Mouse (Mus musculus): ENCODE data around the gene Ptprm. TPM values are rescaled to one million over a fixed set of nuclear protein-coding genes. Genes with fewer than 3 reads are reported as not detected.

Ptprm gene
- polyA plus RNA-seq, 1 experiment from 2014 or later = 12.4 TPM

GRCm38 (mm10) chr17:67241951-67242773 lies 112.1 kb downstream of the Ptprm start:
- no peak overlapping the region for H3K4me3 ChIP-seq (replicated peaks)
- no peak for ATAC-seq (ENCODE audit: insufficient read depth, low FRiP score, low read depth)
- no peaks in the 10 kb centered on the region for H3K36me3 ChIP-seq
- no peak overlapping the region for H3K9ac ChIP-seq
- WGBS = 51% methylated on average over 10 of the region's 10 CpGs
- H3K9me3 ChIP-seq = no peaks in the 10 kb centered on the region
- H3K27ac ChIP-seq = no peak overlapping the region
- no peaks in the 10 kb centered on the region for H3K27me3 ChIP-seq (replicated peaks)
- H3K4me1 ChIP-seq = peaks cover 3% of the 10 kb centered on the region; the same call in 1 of the 2 replicates
- H3K4me2 ChIP-seq = no peak overlapping the region

DNA sequence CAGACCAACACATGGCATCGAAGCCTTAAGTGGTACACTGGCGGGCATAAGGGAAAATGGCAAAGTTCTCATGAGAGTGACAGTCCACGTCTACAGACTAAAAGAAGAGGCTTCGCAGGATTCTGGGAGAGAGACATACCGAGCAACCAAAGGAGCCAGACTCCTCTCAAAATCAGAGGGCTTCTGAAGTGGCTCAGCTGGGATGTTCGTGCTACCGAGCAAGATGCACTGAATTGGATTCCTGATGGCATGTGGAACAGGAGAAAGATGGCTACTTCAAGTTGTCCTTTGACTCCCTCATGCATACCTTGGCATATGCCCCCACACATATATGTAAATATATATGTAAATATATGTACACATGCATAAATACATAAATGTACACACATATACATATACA lies 115.4 kb downstream of the Ptprm start:
- Histone ChIP-seq H3K9me3 (no peaks in the 10 kb centered on the region), H3K4me2 (no peak overlapping the region), H3K9ac (no peak overlapping the region), H3K36me3 (no peaks in the 10 kb centered on the region), H3K27me3 (replicated peaks) (no peaks in the 10 kb centered on the region), H3K4me1 (peaks cover 3% of the 10 kb centered on the region; the same call in 1 of the 2 replicates), H3K27ac (no peak overlapping the region), H3K4me3 (replicated peaks) (no peak overlapping the region)
- ATAC-seq (ENCODE audit: insufficient read depth, low FRiP score, low read depth) = no peak
- WGBS = 94% methylated on average over 7 of the region's 7 CpGs

GRCm38 (mm10) chr17:67237407-67237806 lies 116.8 kb downstream of the Ptprm start:
- ATAC-seq (ENCODE audit: insufficient read depth, low FRiP score, low read depth) = no peak
- H3K27me3 ChIP-seq (replicated peaks) = no peaks in the 10 kb centered on the region
- H3K4me1 ChIP-seq = peaks cover 1% of the 10 kb centered on the region; the same call in 1 of the 2 replicates
- no peaks in the 10 kb centered on the region for H3K9me3 ChIP-seq
- whole genome bisulfite sequencing = 66% methylated on average over 10 of the region's 10 CpGs
- no peak overlapping the region for H3K4me2 ChIP-seq
- H3K9ac ChIP-seq = no peak overlapping the region
- no peak overlapping the region for H3K27ac ChIP-seq
- H3K36me3 ChIP-seq = no peaks in the 10 kb centered on the region
- H3K4me3 ChIP-seq (replicated peaks) = no peak overlapping the region

- no peak overlapping the region for H3K27ac ChIP-seq
- H3K4me1 ChIP-seq = no peaks in the 10 kb centered on the region
- H3K4me3 ChIP-seq (replicated peaks) = no peak overlapping the region
- H3K9ac ChIP-seq = no peak overlapping the region
- WGBS = 74% methylated on average over 9 of the region's 9 CpGs
- H3K9me3 ChIP-seq = no peaks in the 10 kb centered on the region
- H3K36me3 ChIP-seq = no peaks in the 10 kb centered on the region
- no peaks in the 10 kb centered on the region for H3K27me3 ChIP-seq (replicated peaks)
- no peak overlapping the region for H3K4me2 ChIP-seq
- no peak for ATAC-seq (ENCODE audit: insufficient read depth, low FRiP score, low read depth)
These were observed 121.2 kb downstream of the Ptprm start for GRCm38 (mm10) chr17:67233063-67233462.

DNA sequence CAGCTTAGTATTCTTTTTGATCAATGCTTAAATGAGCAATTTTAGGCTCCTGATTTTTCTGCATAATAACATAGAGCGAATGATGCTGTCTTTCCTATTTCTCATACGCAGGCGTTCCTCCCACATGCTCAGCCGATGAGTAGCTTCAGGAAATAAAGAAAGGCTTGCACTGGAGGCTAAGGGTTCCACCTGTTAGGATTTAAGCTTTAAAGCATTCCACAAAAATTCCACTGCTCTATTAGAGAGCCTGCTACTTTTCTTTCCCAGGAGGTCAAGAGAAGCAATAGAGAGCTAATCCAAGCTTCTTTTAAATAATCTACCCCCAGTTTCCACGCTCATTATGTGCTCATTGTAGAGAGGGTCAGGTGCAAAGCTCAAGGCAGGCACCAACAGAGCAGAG lies 127.3 kb downstream of the Ptprm start:
- Histone ChIP-seq H3K4me2 (no peak overlapping the region), H3K27ac (no peak overlapping the region), H3K9ac (no peak overlapping the region), H3K27me3 (replicated peaks) (no peaks in the 10 kb centered on the region), H3K4me1 (no peaks in the 10 kb centered on the region), H3K36me3 (no peaks in the 10 kb centered on the region), H3K9me3 (no peaks in the 10 kb centered on the region), H3K4me3 (replicated peaks) (no peak overlapping the region)
- 59% methylated on average over 5 of the region's 5 CpGs for WGBS
- no peak for ATAC-seq (ENCODE audit: insufficient read depth, low FRiP score, low read depth)

DNA sequence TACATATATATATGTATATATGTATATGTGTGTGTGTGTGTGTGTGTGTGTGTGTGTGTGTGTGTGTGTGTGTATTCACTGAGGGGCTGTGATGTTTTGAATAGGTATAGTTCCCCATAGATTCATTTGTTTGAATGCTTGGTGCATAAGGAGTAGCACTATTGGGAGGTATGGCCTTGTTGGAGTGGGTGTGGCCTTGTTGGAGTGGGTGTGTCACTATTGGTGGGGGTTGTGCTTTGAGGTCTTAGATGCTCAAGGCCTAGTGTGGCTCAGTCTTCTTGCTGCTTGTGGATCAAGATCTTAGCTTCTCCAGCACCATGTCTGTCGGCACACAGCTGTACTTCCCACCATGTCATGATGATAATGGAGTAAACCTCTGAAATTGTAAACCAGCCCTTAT lies 138.9 kb downstream of the Ptprm start:
- Histone ChIP-seq H3K36me3 (no peaks in the 10 kb centered on the region), H3K27ac (no peak overlapping the region), H3K9me3 (no peaks in the 10 kb centered on the region), H3K9ac (no peak overlapping the region), H3K4me1 (no peaks in the 10 kb centered on the region), H3K4me3 (replicated peaks) (no peak overlapping the region), H3K27me3 (replicated peaks) (no peaks in the 10 kb centered on the region), H3K4me2 (no peak overlapping the region)
- 90% methylated on average over 1 of the region's 1 CpGs for WGBS
- no peak for ATAC-seq (ENCODE audit: insufficient read depth, low FRiP score, low read depth)

GRCm38 (mm10) chr17:67213711-67214110 lies 140.5 kb downstream of the Ptprm start:
- no peak overlapping the region for H3K27ac ChIP-seq
- H3K9ac ChIP-seq = no peak overlapping the region
- H3K4me1 ChIP-seq = no peaks in the 10 kb centered on the region
- H3K27me3 ChIP-seq (replicated peaks) = no peaks in the 10 kb centered on the region
- ATAC-seq (ENCODE audit: insufficient read depth, low FRiP score, low read depth) = no peak
- H3K4me3 ChIP-seq (replicated peaks) = no peak overlapping the region
- H3K9me3 ChIP-seq = no peaks in the 10 kb centered on the region
- WGBS = 60% methylated on average over 3 of the region's 3 CpGs
- no peaks in the 10 kb centered on the region for H3K36me3 ChIP-seq
- H3K4me2 ChIP-seq = no peak overlapping the region

DNA sequence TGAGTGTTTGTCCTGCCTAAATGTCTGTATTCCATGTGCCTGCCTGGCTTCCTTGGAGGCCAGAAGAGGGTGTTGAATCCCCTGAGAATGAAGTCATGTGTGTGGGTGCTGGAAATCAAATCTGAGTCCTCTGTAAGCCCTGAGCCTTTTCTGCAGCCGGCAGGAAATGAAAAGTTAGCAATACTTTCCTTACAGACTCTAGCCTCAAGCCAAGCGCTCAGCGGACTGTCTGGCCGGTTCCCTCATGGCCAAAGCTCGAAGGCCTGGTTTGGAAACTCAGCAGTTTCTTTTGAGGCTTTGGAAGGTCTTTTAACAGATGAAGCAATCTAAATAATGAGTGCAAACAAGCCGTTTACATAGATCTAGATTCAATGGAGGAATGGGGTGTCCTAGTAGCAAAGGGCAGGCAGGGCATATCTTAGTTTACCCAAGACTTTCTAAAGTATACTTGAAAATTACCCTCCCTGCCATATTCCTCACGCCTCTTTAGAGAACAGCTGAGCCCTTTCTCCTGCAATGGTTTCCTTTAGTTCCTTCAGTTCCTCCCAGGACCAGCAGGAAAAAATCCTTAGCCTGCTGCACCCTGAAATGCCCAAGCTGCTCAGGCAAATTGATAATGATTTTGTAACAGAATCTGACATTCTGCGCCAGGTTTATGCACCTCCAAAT lies 144.4 kb downstream of the Ptprm start:
- peak; percentile 50; the same call in 1 of the 2 replicates for ATAC-seq (ENCODE audit: insufficient read depth, low FRiP score, low read depth)
- H3K9me3 ChIP-seq = no peaks in the 10 kb centered on the region
- no peak overlapping the region for H3K4me2 ChIP-seq
- 38% methylated on average over 8 of the region's 8 CpGs for WGBS
- H3K27ac ChIP-seq = no peak overlapping the region
- no peaks in the 10 kb centered on the region for H3K27me3 ChIP-seq (replicated peaks)
- no peak overlapping the region for H3K9ac ChIP-seq
- H3K36me3 ChIP-seq = no peaks in the 10 kb centered on the region
- no peak overlapping the region for H3K4me3 ChIP-seq (replicated peaks)
- no peaks in the 10 kb centered on the region for H3K4me1 ChIP-seq

- ATAC-seq (ENCODE audit: insufficient read depth, low FRiP score, low read depth) = no peak
- no peaks in the 10 kb centered on the region for H3K4me1 ChIP-seq
- no peaks in the 10 kb centered on the region for H3K9me3 ChIP-seq
- H3K4me2 ChIP-seq = no peak overlapping the region
- H3K4me3 ChIP-seq (replicated peaks) = no peak overlapping the region
- H3K27ac ChIP-seq = no peak overlapping the region
- WGBS = 66% methylated on average over 5 of the region's 5 CpGs
- H3K9ac ChIP-seq = no peak overlapping the region
- H3K36me3 ChIP-seq = no peaks in the 10 kb centered on the region
- H3K27me3 ChIP-seq (replicated peaks) = no peaks in the 10 kb centered on the region
These were observed 145.7 kb downstream of the Ptprm start for GRCm38 (mm10) chr17:67208600-67208999.

DNA sequence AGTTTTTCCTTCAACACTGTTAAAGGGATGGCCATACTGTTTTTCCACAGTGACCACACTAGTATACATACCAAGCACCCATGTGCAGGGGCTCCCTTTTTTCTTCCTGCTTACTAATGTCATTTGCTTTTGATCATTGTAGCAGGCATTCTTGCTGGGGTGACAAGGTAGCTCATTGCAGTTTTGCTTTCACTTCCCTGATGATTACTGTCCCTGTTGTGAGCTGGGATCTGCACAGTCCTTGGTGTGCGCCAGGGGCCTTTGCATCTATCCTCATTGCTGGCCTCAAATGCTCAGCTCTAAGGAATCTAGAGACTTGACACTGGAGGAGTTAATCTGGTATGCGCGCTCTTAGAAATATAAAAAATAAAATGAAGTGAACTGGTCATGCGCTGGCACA lies 147.3 kb downstream of the Ptprm start:
- Histone ChIP-seq H3K4me2 (no peak overlapping the region), H3K36me3 (no peaks in the 10 kb centered on the region), H3K27ac (no peak overlapping the region), H3K4me1 (no peaks in the 10 kb centered on the region), H3K9ac (no peak overlapping the region), H3K27me3 (replicated peaks) (no peaks in the 10 kb centered on the region), H3K4me3 (replicated peaks) (no peak overlapping the region), H3K9me3 (no peaks in the 10 kb centered on the region)
- WGBS = 87% methylated on average over 4 of the region's 4 CpGs
- ATAC-seq (ENCODE audit: insufficient read depth, low FRiP score, low read depth) = no peak

DNA sequence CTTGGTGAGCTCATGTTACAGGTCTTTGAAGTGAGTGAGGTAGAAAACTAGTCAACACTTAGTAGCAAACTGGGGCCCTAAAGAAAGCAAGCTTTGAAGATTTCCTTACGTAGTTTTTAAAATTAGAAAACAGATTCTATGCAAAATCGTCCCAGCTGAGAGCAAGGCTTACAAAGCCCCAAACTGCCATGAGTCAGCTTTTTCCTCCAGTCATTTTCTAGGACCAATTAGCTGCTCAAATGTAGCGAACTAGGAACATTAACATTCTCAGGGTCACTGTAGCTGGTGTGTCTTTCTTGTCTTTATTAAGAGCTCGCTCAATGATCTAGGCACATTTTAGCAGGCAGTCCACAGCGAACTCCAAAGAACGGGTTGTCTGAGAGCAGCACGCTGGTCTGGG lies 153.1 kb downstream of the Ptprm start:
- Histone ChIP-seq H3K9me3 (no peaks in the 10 kb centered on the region), H3K4me2 (no peak overlapping the region), H3K36me3 (no peaks in the 10 kb centered on the region), H3K4me1 (no peaks in the 10 kb centered on the region), H3K9ac (no peak overlapping the region), H3K4me3 (replicated peaks) (no peak overlapping the region), H3K27me3 (replicated peaks) (no peaks in the 10 kb centered on the region), H3K27ac (no peak overlapping the region)
- WGBS = 59% methylated on average over 7 of the region's 7 CpGs
- no peak for ATAC-seq (ENCODE audit: insufficient read depth, low FRiP score, low read depth)

GRCm38 (mm10) chr17:67193728-67194127 lies 160.5 kb downstream of the Ptprm start:
- Histone ChIP-seq H3K4me3 (replicated peaks) (no peak overlapping the region), H3K4me2 (no peak overlapping the region), H3K27me3 (replicated peaks) (no peaks in the 10 kb centered on the region), H3K9me3 (no peaks in the 10 kb centered on the region), H3K27ac (no peak overlapping the region), H3K36me3 (no peaks in the 10 kb centered on the region), H3K4me1 (no peaks in the 10 kb centered on the region), H3K9ac (no peak overlapping the region)
- 64% methylated on average over 5 of the region's 5 CpGs for WGBS
- ATAC-seq (ENCODE audit: insufficient read depth, low FRiP score, low read depth) = no peak

Measured in stomach, embryonic 15.5 days (tissue).